Mouse (Mus musculus): ENCODE measurements around the gene St6galnac1. TPM values are rescaled to one million over a fixed set of nuclear protein-coding genes. Genes with fewer than 3 reads are reported as not detected.
"Not testable (repeated sequence)": the region's sequence is repeated elsewhere in the genome, so short reads cannot be mapped to it uniquely, and the experiment has no call there.

Gene St6galnac1
- polyA plus RNA-seq, 1 experiment = not detected

DNA sequence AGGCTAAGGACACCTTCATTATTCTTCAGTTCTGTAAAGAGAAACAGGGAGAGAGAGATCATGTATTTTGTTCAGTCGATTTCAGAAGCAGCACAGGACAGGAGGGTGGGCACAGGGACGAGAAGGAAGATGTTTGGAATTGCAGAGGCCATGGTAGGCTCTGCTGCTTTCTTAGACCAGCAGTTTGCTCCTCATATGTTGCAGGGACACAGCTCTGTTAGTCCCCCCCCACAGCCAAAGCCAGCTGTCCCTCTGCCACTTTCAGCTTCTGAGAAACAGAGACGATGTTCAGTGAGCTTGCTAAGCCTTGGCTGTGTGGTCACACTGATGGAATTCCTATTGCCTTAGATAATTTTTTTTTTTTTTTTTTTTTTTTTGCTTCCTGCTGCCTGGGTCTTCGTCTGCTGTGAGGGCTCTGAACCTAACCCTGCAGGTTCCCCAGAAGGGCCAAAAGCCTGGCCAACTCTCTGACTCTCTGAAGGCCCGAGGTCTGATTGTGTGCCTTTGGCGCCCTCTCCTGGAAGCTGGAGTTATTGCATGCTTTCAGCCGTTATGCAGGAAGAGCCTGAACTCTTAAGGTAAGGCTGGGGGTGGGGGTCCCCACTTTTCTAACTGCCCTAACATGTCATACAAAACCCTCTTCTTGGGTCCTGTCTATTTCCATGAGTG lies 32.8 kb upstream of the St6galnac1 start:
- peak; percentile 59 to 93 for DNase-seq (ENCODE audit: extremely low spot score in 1 of 2, low spot score in 1 of 2)

GRCm38 (mm10) chr11:116807526-116807925 lies 32.2 kb upstream of the St6galnac1 start:
- no peak for DNase-seq (ENCODE audit: extremely low spot score in 1 of 2, low spot score in 1 of 2)

GRCm38 (mm10) chr11:116807116-116807515 lies 31.8 kb upstream of the St6galnac1 start:
- DNase-seq (ENCODE audit: extremely low spot score in 1 of 2, low spot score in 1 of 2) = no peak

- DNase-seq (ENCODE audit: extremely low spot score in 1 of 2, low spot score in 1 of 2) = no peak
Observed at GRCm38 (mm10) chr11:116806136-116807071, 31.1 kb upstream of the St6galnac1 start.

- no peak for DNase-seq (ENCODE audit: extremely low spot score in 1 of 2, low spot score in 1 of 2)
Observed at GRCm38 (mm10) chr11:116802709-116803108, 27.4 kb upstream of the St6galnac1 start.

DNA sequence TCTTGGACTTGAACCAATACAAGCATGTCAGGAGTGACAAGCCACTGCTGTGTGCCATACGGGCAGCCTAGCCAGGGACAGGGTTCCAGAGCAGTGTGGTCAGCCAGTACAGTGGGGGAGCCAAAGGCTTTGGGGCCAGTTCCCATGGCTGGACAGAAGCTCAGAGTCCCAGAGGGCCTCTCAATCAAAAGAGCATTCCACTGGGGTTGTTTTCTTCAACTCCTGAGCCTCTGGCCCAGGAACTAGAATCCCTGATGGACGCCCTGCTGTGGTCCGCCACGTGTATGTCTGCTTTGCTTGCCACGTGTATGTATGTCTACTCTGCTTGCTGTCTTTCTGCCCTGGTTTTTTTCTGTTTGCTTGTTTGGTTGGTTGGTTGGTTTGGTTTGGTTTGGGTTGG lies 25.8 kb upstream of the St6galnac1 start:
- no peak for DNase-seq (ENCODE audit: extremely low spot score in 1 of 2, low spot score in 1 of 2)

DNA sequence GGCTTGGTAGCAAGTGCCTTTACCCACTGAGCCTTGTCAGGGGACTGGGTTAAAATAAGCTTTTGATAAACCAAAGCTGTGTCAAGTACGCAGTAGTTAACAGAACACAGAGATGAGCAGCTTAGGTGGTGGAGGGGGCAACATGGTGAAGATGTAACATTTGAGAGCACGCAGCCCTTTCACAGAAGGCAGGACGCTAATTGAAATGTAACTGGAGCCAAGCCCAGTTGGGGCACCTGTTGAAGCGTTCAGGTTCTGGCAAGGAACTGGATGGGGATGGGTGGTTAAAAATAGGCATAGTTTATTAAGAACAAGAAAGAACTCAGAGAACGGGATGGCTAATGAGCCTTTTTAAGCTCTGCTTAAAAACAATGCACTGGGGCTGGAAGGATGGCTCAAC lies 24.1 kb upstream of the St6galnac1 start:
- DNase-seq (ENCODE audit: extremely low spot score in 1 of 2, low spot score in 1 of 2) = no peak

DNA sequence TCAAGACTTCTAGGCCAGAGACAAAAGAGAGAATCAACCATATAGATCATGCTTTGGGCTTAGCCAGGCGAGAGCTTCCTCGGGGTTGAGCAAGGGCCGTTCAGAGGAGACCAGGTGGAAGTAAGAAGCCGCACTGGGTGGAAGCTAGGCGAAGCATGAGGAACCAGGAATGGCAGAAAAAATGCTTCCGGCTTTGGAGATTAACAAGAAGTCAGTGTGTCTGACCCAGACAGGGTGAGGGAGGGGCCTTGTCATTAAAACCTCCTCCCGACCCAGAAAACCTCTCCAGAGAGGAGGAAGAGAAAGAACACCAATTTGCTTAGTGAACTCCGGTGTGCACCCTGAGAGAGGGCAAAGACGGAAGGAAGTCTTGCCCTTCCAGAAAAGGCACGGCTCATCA lies 8.9 kb upstream of the St6galnac1 start:
- no peak for DNase-seq (ENCODE audit: extremely low spot score in 1 of 2, low spot score in 1 of 2)

DNA sequence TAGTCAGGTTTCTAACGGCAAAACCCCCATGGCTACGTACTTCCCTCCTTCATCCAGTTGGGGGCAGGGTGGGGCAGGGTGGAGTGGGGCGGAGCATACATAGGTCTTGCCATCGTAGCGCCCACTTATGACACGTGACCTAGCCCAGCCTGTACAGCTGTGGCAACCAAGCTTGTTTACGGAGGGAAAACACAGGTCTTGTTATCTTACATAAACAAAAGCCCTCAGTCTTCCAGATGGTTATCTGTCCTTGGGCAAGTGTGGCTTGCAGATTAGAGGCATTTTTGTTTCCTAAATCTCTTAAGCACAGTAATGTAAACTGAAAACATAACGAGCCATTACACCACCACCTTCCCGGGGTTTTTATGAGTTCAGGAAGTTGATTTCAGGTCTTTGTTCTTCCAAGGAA lies 7.4 kb upstream of the St6galnac1 start:
- DNase-seq (ENCODE audit: extremely low spot score in 1 of 2, low spot score in 1 of 2) = no peak

- DNase-seq (ENCODE audit: extremely low spot score in 1 of 2, low spot score in 1 of 2) = no peak
Observed at GRCm38 (mm10) chr11:116773205-116773604, 2.1 kb downstream of the St6galnac1 start.

DNA sequence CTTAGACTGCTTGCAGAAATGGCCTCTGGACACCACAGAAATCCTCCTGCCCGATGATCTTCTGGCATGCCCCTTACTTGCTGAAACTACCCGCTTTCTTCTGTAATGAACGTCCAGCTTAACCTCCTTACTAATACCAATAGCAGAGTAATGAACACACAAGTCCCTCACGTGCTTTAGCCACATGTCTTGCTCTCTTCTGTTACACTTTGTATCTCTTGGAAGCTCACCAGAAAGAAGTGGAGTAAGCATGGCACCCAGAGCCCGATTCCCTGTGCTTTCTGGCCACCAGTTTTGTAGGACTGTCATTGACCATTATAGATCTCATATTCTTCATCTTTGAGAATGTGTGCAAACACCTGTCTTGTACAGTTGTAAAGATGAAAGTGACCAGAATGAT lies 5.4 kb downstream of the St6galnac1 start:
- DNase-seq (ENCODE audit: extremely low spot score in 1 of 2, low spot score in 1 of 2) = no peak

GRCm38 (mm10) chr11:116764946-116765345 lies 10.4 kb downstream of the St6galnac1 start:
- no peak for DNase-seq (ENCODE audit: extremely low spot score in 1 of 2, low spot score in 1 of 2)

- DNase-seq (ENCODE audit: extremely low spot score in 1 of 2, low spot score in 1 of 2) = no peak
Observed at GRCm38 (mm10) chr11:116764346-116764745, 11.0 kb downstream of the St6galnac1 start.

DNA sequence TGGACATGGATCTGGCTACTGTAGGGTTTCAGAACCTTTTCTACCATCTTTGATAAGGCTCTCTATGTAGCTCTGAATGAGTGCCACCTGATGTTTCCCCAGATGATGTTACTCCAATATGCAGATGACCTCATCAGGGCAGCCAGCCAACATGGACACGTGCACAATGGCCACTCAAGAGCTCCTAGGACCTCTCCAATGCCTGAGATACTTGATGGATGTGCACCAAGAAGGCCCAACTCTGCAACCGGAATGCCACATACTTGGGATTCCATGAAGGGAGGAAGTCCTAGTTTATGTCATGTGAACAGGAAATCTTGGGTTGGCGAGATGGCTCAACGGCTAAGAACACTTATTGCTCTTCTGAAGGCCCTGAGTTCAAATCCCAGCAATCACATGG lies 20.1 kb downstream of the St6galnac1 start:
- DNase-seq (ENCODE audit: extremely low spot score in 1 of 2, low spot score in 1 of 2) = no peak

DNA sequence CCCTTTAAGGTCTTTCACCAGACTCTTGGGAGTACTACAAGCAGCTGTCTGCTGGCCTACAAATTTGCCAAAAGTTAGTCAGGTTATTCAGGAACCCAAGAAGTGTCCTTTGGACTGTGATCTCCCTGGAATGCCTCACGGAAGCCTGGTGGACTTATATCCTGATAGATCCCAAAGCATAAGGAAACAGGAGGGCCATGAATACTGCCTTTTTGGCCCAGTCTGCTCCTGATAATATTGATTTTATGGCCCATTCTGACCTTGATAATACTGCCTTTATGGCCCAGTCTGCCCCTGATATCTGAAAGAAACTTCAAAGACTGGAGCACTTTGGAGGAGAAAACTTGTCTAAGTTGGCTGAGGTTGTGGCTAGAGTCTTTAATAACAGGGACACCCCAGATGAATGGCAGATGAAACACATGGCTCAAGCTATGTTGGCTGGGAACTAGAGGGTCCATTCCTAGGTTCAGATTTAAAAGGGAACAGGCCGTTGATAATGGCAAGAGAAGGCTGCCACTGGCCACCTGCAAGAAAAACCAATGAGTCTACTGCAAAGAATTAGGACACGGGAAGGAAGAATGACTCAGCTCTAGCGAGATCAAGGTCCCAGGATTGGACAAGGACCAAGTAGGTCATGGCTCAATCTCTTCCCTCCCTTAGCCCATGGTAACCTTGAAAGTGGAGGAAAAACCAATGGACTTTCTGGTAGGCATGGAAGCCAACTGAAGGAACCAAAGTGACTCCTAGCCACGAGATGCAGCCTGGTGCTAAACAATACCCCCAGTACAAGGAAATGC lies 21.4 kb downstream of the St6galnac1 start:
- DNase-seq (ENCODE audit: extremely low spot score in 1 of 2, low spot score in 1 of 2) = peak in 1 of 2 experiments; percentile 3

GRCm38 (mm10) chr11:116749733-116750132 lies 25.6 kb downstream of the St6galnac1 start:
- DNase-seq (ENCODE audit: extremely low spot score in 1 of 2, low spot score in 1 of 2) = no peak

GRCm38 (mm10) chr11:116748692-116749091 lies 26.6 kb downstream of the St6galnac1 start:
- DNase-seq (ENCODE audit: extremely low spot score in 1 of 2, low spot score in 1 of 2) = not testable (repeated sequence)

GRCm38 (mm10) chr11:116746822-116747221 lies 28.5 kb downstream of the St6galnac1 start:
- DNase-seq (ENCODE audit: extremely low spot score in 1 of 2, low spot score in 1 of 2) = not testable (repeated sequence)

DNA sequence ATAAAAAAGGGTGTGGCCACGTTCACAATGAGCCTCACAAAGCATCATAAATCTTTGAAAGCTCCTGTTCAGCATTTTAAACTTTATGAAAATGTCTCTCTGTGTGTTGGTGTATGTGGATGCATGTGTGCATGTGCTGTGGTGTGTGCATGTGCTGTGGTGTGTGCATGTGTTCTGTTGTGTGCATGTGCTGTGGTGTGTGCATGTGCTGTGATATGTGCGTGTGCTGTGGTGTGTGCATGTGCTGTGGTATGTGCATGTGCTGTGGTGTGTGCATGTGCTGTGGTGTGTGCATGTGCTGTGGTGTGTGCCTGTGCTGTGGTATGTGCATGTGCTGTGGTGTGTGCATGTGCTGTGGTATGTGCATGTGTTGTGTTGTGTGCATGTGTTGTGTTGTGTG lies 29.9 kb downstream of the St6galnac1 start:
- DNase-seq (ENCODE audit: extremely low spot score in 1 of 2, low spot score in 1 of 2) = not testable (repeated sequence)

- no peak for DNase-seq (ENCODE audit: extremely low spot score in 1 of 2, low spot score in 1 of 2)
Observed at GRCm38 (mm10) chr11:116738411-116738810, 36.9 kb downstream of the St6galnac1 start.

DNA sequence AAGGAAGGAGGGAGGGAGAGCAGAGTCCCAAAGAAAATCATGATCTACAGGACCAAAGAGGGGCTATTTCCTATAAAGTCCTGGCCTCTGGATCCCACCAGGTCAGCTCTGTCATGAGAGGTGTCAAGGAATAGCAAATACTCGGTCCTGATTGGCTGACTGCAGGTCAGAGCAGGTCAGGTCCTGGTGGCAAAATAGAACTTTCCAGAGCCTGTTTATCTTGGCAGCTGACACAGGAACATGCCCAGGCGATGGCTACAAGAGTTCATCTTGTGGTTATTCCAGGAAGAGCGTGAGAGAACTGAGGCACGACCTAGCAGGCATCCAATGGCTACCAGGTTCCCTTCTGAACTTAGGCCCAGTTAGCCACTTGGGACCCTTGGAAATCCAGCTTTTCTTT lies 42.8 kb downstream of the St6galnac1 start:
- DNase-seq (ENCODE audit: extremely low spot score in 1 of 2, low spot score in 1 of 2) = no peak
